Mouse (Mus musculus): Measurements from ENCODE around the gene Insr. TPM values are rescaled to one million over a fixed set of nuclear protein-coding genes. Genes with fewer than 3 reads are reported as not detected.
"Not testable (repeated sequence)": the region's sequence is repeated elsewhere in the genome, so short reads cannot be mapped to it uniquely, and the experiment has no call there.

Gene Insr
- polyA plus RNA-seq, 1 experiment = 22.0 TPM

- peaks cover 23% of the 10 kb centered on the region for H3K36me3 ChIP-seq (ENCODE audit: control insufficient read depth, insufficient read depth, low read length)
Measured at GRCm38 (mm10) chr8:3202792-3203191, 76.6 kb downstream of the Insr start.

GRCm38 (mm10) chr8:3194297-3194696 lies 85.1 kb downstream of the Insr start:
- not testable (repeated sequence) for H3K27me3 ChIP-seq (ENCODE audit: control insufficient read depth, insufficient read depth, low read length); H3K4me1 ChIP-seq (replicated peaks; ENCODE audit: control insufficient read depth, insufficient read depth, low read length); H3K4me3 ChIP-seq (ENCODE audit: control insufficient read depth, insufficient read depth, low read length); DNase-seq; H3K27ac ChIP-seq (ENCODE audit: control insufficient read depth, insufficient read depth, low read length)
- peaks cover 74% of the 10 kb centered on the region for H3K36me3 ChIP-seq (ENCODE audit: control insufficient read depth, insufficient read depth, low read length)

More at GRCm38 (mm10) chr8:3202792-3203191, 76.6 kb downstream of the Insr start:
- no peak for DNase-seq
- H3K4me3 ChIP-seq (ENCODE audit: control insufficient read depth, insufficient read depth, low read length) = no peak overlapping the region
- H3K27ac ChIP-seq (ENCODE audit: control insufficient read depth, insufficient read depth, low read length) = no peak overlapping the region
- no peak for TF ChIP-seq POLR2A (IDR thresholded peaks at IDR 0.05; ENCODE audit: control insufficient read depth, extremely low read depth, insufficient read depth, low read length, poor library complexity)
- TF ChIP-seq CTCF (IDR thresholded peaks at IDR 0.05; ENCODE audit: borderline replicate concordance, control insufficient read depth, extremely low read depth, insufficient read depth, low read length, poor library complexity) = no peak
- no peaks in the 10 kb centered on the region for H3K4me1 ChIP-seq (replicated peaks; ENCODE audit: control insufficient read depth, insufficient read depth, low read length)
- H3K27me3 ChIP-seq (ENCODE audit: control insufficient read depth, insufficient read depth, low read length) = no peaks in the 10 kb centered on the region
- 95% methylated on average over 7 of the region's 7 CpGs for WGBS

- no peak overlapping the region for H3K4me3 ChIP-seq (ENCODE audit: control insufficient read depth, insufficient read depth, low read length)
- H3K27ac ChIP-seq (ENCODE audit: control insufficient read depth, insufficient read depth, low read length) = no peak overlapping the region
- TF ChIP-seq CTCF (IDR thresholded peaks at IDR 0.05; ENCODE audit: borderline replicate concordance, control insufficient read depth, extremely low read depth, insufficient read depth, low read length, poor library complexity) (no peak), POLR2A (IDR thresholded peaks at IDR 0.05; ENCODE audit: control insufficient read depth, extremely low read depth, insufficient read depth, low read length, poor library complexity) (no peak)
- H3K27me3 ChIP-seq (ENCODE audit: control insufficient read depth, insufficient read depth, low read length) = no peaks in the 10 kb centered on the region
- peaks cover 80% of the 10 kb centered on the region for H3K36me3 ChIP-seq (ENCODE audit: control insufficient read depth, insufficient read depth, low read length)
- DNase-seq = no peak
- no peaks in the 10 kb centered on the region for H3K4me1 ChIP-seq (replicated peaks; ENCODE audit: control insufficient read depth, insufficient read depth, low read length)
Measured at GRCm38 (mm10) chr8:3191006-3191405, 88.4 kb downstream of the Insr start.

GRCm38 (mm10) chr8:3187456-3187855 lies 92.0 kb downstream of the Insr start:
- TF ChIP-seq POLR2A (IDR thresholded peaks at IDR 0.05; ENCODE audit: control insufficient read depth, extremely low read depth, insufficient read depth, low read length, poor library complexity) = no peak
- TF ChIP-seq CTCF (IDR thresholded peaks at IDR 0.05; ENCODE audit: borderline replicate concordance, control insufficient read depth, extremely low read depth, insufficient read depth, low read length, poor library complexity) = no peak
- H3K4me1 ChIP-seq (replicated peaks; ENCODE audit: control insufficient read depth, insufficient read depth, low read length) = no peaks in the 10 kb centered on the region
- H3K36me3 ChIP-seq (ENCODE audit: control insufficient read depth, insufficient read depth, low read length) = peaks cover 53% of the 10 kb centered on the region
- H3K4me3 ChIP-seq (ENCODE audit: control insufficient read depth, insufficient read depth, low read length) = no peak overlapping the region
- 94% methylated on average over 1 of the region's 1 CpGs for WGBS
- H3K27ac ChIP-seq (ENCODE audit: control insufficient read depth, insufficient read depth, low read length) = no peak overlapping the region
- H3K27me3 ChIP-seq (ENCODE audit: control insufficient read depth, insufficient read depth, low read length) = no peaks in the 10 kb centered on the region
- no peak for DNase-seq

GRCm38 (mm10) chr8:3179930-3180329 lies 99.5 kb downstream of the Insr start:
- no peak for TF ChIP-seq POLR2A (IDR thresholded peaks at IDR 0.05; ENCODE audit: control insufficient read depth, extremely low read depth, insufficient read depth, low read length, poor library complexity)
- TF ChIP-seq CTCF (IDR thresholded peaks at IDR 0.05; ENCODE audit: borderline replicate concordance, control insufficient read depth, extremely low read depth, insufficient read depth, low read length, poor library complexity) = no peak

GRCm38 (mm10) chr8:3177440-3177839 lies 102.0 kb downstream of the Insr start:
- Histone ChIP-seq H3K4me1 (replicated peaks; ENCODE audit: control insufficient read depth, insufficient read depth, low read length) (no peaks in the 10 kb centered on the region), H3K27ac (ENCODE audit: control insufficient read depth, insufficient read depth, low read length) (no peak overlapping the region), H3K27me3 (ENCODE audit: control insufficient read depth, insufficient read depth, low read length) (no peaks in the 10 kb centered on the region), H3K36me3 (ENCODE audit: control insufficient read depth, insufficient read depth, low read length) (peaks cover 34% of the 10 kb centered on the region), H3K4me3 (ENCODE audit: control insufficient read depth, insufficient read depth, low read length) (no peak overlapping the region)
- 98% methylated on average over 4 of the region's 4 CpGs for WGBS
- TF ChIP-seq POLR2A (IDR thresholded peaks at IDR 0.05; ENCODE audit: control insufficient read depth, extremely low read depth, insufficient read depth, low read length, poor library complexity) = no peak
- TF ChIP-seq CTCF (IDR thresholded peaks at IDR 0.05; ENCODE audit: borderline replicate concordance, control insufficient read depth, extremely low read depth, insufficient read depth, low read length, poor library complexity) = no peak
- DNase-seq = no peak

More at GRCm38 (mm10) chr8:3179930-3180329, 99.5 kb downstream of the Insr start:
- Histone ChIP-seq H3K4me3 (ENCODE audit: control insufficient read depth, insufficient read depth, low read length) (no peak overlapping the region), H3K36me3 (ENCODE audit: control insufficient read depth, insufficient read depth, low read length) (peaks cover 18% of the 10 kb centered on the region), H3K27ac (ENCODE audit: control insufficient read depth, insufficient read depth, low read length) (no peak overlapping the region), H3K4me1 (replicated peaks; ENCODE audit: control insufficient read depth, insufficient read depth, low read length) (no peaks in the 10 kb centered on the region), H3K27me3 (ENCODE audit: control insufficient read depth, insufficient read depth, low read length) (no peaks in the 10 kb centered on the region)
- 84% methylated on average over 1 of the region's 1 CpGs for WGBS
- no peak for DNase-seq

GRCm38 (mm10) chr8:3172246-3172645 lies 107.2 kb downstream of the Insr start:
- Histone ChIP-seq H3K4me1 (replicated peaks; ENCODE audit: control insufficient read depth, insufficient read depth, low read length) (no peaks in the 10 kb centered on the region), H3K4me3 (ENCODE audit: control insufficient read depth, insufficient read depth, low read length) (no peak overlapping the region), H3K27me3 (ENCODE audit: control insufficient read depth, insufficient read depth, low read length) (no peaks in the 10 kb centered on the region), H3K36me3 (ENCODE audit: control insufficient read depth, insufficient read depth, low read length) (peaks cover 64% of the 10 kb centered on the region), H3K27ac (ENCODE audit: control insufficient read depth, insufficient read depth, low read length) (no peak overlapping the region)
- TF ChIP-seq POLR2A (IDR thresholded peaks at IDR 0.05; ENCODE audit: control insufficient read depth, extremely low read depth, insufficient read depth, low read length, poor library complexity) (no peak), CTCF (IDR thresholded peaks at IDR 0.05; ENCODE audit: borderline replicate concordance, control insufficient read depth, extremely low read depth, insufficient read depth, low read length, poor library complexity) (no peak)
- no peak for DNase-seq
- WGBS = 85% methylated on average over 1 of the region's 1 CpGs

Data from thymus, adult 2 months (tissue).